Mouse (Mus musculus): ENCODE measurements around the gene Bub3. TPM values are rescaled to one million over a fixed set of nuclear protein-coding genes. Genes with fewer than 3 reads are reported as not detected.

The Bub3 gene
- polyA plus RNA-seq (2012; ENCODE audit: insufficient read depth, insufficient read length, missing spikeins): 80.4 and 88.3 TPM in 2 replicates

DNA sequence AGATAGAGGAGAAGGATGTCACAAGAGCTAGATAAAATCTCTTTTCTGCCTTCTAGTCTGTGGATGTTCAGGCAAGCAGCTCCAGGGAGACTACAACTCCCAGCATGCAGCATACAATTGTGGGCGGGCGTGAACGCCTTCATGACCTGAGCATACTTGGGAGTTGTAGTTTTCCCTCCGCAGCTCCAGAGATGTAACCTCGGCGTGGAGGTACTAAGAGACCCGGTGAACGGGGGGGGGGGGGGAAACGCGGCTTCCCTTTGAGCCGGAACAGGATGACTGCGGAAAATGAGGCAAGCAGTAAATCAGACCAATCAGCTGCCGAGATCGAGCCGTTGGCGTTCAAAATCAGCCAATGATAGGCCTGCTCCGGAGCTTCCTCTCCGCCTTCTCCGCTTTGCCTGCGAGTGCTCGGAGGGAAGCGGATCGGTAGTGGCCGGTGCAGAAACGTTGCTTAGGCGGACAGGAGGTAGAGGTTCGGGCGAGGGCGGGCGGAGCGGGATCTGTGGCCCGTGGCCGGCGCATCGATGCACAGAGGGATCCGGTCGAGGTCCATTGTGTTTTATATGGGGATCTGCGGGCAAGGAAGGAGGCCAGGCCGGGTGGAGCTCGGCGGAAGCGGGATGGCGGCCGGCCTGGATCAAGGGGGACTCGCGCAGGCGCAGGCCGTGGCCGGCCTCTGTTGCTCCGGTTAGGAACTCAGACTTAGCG lies at the start of gene Bub3:
TSS of gene Bub3 (plus strand) at position 237 of the 711 bp plus-strand sequence.
- H3K27ac ChIP-seq (ENCODE audit: insufficient read depth, low read depth, low read length): peak within 1 kb of the TSS; percentile 83
- H3K4me3 ChIP-seq (ENCODE audit: insufficient read depth, low read length): peak within 1 kb of the TSS; percentile 73
- TF ChIP-seq CTCF (IDR thresholded peaks at IDR 0.05; ENCODE audit: low read depth, low read length): no peak
- TF ChIP-seq POLR2A (IDR thresholded peaks at IDR 0.05; ENCODE audit: borderline replicate concordance, low read depth, low read length): no peak
- H3K4me1 ChIP-seq (ENCODE audit: control insufficient read depth, insufficient read depth, low read length): peaks cover 3% of the 10 kb centered on the region

DNA sequence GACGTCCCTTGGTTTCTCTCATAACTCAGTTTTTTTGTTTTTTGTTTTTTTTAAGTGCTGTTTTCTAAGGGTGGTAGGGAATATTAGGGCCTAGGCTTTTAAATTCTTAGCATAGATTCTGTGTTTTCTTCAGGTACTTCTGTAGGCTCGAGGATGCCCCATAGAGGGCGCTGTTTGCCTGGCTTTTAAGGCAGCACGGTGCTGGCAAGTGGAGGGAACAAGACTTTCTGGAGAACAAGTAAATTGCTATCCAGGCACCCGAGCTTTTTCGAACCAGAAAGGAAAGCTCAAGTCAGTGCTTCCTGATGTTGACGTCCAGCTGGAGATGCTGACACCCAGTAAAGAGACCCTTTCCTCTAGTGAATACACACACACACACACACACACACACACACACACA lies 20.0 kb upstream of the Bub3 start:
- peak; percentile 90 for TF ChIP-seq CTCF (IDR thresholded peaks at IDR 0.05; ENCODE audit: low read depth, low read length)
- no peak for TF ChIP-seq POLR2A (IDR thresholded peaks at IDR 0.05; ENCODE audit: borderline replicate concordance, low read depth, low read length)
- Histone ChIP-seq H3K27ac (ENCODE audit: insufficient read depth, low read depth, low read length) (no peak overlapping the region), H3K4me3 (ENCODE audit: insufficient read depth, low read length) (no peak overlapping the region), H3K4me1 (ENCODE audit: control insufficient read depth, insufficient read depth, low read length) (no peaks in the 10 kb centered on the region)

DNA sequence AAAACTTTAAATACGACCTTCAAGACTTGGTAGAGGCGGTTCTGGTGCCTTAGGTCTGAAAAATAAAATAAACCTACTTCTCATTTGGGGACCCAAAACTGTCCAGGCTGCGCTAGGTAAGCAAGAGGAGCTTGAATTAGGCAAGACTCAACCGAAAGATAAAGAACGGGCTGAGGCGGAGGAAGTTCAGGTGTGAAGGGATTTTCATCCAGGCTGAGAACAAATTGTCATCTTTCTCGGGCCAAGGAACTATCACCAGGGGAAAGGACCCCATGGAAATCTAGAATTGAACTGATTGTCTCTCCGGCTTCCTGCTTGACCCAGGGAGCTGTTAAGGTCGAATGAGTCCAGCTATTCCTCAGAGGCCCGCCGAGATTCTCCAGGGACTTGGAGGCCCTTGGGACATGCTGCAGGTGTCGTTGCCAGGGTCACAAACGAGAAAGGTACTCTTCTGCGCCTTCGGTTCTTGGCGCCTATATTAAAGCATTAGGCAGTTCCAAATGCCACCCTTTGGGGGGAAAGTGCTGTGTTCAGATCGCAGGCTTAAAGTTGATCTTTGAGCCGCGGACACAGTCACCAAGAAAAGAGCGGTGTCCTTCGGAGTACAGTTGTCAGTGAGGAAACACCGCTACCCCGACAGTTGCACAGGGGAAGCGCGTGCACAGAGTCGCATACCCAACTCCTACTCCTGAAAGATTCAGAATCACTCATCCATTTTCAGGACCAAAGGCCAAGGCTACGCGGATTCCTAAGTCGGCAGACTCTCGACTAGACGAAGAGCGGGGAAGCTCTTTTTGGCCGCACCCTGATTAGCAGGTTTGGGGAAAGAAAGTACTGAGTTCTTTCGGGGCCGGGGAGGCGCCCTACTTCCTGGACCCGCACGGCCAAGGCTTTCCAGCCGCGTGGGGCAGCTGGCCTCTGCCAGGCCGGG lies 18.6 kb upstream of the Bub3 start:
- Histone ChIP-seq H3K4me3 (ENCODE audit: insufficient read depth, low read length) (no peak overlapping the region), H3K27ac (ENCODE audit: insufficient read depth, low read depth, low read length) (no peak overlapping the region), H3K4me1 (ENCODE audit: control insufficient read depth, insufficient read depth, low read length) (no peaks in the 10 kb centered on the region)
- TF ChIP-seq CTCF (IDR thresholded peaks at IDR 0.05; ENCODE audit: low read depth, low read length) (no peak), POLR2A (IDR thresholded peaks at IDR 0.05; ENCODE audit: borderline replicate concordance, low read depth, low read length) (no peak)

DNA sequence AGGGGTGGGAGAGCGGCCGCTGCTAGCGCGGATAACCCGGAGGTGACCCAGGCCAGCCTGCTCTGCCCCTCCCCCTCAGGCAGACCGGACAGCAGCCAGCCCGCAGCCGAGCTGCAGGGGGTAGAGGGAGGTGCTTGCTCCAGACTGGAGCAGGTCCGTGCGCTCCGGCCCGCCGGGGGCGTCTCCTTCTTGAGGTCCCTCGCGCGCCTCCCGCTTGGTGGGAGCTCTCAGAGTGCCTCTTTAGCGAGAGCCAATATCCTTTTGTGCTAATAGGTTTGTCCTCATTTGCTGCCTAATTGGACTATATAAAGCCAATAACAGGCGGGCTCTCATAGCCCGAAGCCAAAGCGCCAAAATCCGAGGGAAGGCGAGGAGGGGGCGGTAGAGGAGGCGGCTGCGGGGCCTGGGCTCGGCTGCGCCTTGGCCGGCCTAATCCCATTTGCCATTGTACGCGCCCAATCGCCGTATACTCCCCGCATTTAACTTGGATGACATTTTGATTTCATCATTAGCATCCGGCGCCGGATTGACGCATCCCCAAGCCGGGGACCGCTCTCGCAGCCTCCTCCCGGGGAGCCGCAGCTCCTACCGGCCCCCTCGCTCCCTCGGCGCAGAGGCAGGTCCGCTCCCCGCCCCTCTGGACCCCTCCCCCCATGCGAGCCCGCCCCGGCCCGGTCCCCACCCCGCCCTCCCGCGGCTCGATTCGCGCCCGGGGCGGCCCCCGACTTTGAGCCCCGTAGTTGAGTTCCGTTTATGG lies 17.7 kb upstream of the Bub3 start, which contains the start of gene Hmx3:
TSS of gene Hmx3 (plus strand) at position 753 of the 757 bp plus-strand sequence.
- TF ChIP-seq POLR2A (IDR thresholded peaks at IDR 0.05; ENCODE audit: borderline replicate concordance, low read depth, low read length) (no peak), CTCF (IDR thresholded peaks at IDR 0.05; ENCODE audit: low read depth, low read length) (no peak)
- peak within 1 kb of the TSS; percentile 32 for H3K4me3 ChIP-seq (ENCODE audit: insufficient read depth, low read length)
- no peaks in the 10 kb centered on the region for H3K4me1 ChIP-seq (ENCODE audit: control insufficient read depth, insufficient read depth, low read length)
- no peak within 1 kb of the TSS for H3K27ac ChIP-seq (ENCODE audit: insufficient read depth, low read depth, low read length)

DNA sequence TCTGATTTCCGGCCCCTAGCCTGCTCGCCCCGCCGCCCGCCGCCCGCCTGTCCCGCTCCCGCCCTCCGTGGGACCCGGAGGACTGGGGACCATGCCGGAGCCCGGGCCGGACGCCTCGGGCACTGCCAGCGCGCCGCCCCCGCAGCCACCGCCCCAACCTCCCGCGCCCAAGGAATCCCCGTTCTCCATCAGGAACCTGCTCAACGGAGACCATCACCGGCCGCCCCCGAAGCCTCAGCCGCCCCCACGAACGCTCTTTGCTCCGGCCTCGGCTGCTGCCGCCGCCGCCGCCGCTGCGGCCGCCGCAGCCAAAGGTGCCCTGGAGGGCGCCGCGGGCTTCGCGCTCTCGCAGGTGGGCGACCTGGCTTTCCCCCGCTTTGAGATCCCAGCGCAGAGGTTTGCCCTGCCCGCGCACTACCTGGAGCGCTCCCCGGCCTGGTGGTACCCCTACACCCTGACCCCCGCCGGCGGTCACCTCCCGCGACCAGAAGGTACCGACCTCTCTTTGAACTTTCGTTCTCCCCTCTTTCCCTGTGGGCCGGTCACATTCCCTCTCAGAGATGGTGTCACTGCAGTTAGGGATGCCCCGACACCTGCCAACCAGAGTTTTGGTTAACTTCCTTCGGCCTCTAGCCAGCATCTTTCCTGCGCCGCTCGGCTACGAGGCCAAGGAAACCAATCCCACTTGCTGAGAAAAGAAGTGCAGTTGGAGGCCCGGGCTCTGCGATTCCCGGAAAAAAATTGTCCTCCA lies 17.0 kb upstream of the Bub3 start:
- no peaks in the 10 kb centered on the region for H3K4me1 ChIP-seq (ENCODE audit: control insufficient read depth, insufficient read depth, low read length)
- TF ChIP-seq POLR2A (IDR thresholded peaks at IDR 0.05; ENCODE audit: borderline replicate concordance, low read depth, low read length) (no peak), CTCF (IDR thresholded peaks at IDR 0.05; ENCODE audit: low read depth, low read length) (no peak)
- H3K27ac ChIP-seq (ENCODE audit: insufficient read depth, low read depth, low read length): no peak overlapping the region
- H3K4me3 ChIP-seq (ENCODE audit: insufficient read depth, low read length): peak overlapping the region; percentile 32

DNA sequence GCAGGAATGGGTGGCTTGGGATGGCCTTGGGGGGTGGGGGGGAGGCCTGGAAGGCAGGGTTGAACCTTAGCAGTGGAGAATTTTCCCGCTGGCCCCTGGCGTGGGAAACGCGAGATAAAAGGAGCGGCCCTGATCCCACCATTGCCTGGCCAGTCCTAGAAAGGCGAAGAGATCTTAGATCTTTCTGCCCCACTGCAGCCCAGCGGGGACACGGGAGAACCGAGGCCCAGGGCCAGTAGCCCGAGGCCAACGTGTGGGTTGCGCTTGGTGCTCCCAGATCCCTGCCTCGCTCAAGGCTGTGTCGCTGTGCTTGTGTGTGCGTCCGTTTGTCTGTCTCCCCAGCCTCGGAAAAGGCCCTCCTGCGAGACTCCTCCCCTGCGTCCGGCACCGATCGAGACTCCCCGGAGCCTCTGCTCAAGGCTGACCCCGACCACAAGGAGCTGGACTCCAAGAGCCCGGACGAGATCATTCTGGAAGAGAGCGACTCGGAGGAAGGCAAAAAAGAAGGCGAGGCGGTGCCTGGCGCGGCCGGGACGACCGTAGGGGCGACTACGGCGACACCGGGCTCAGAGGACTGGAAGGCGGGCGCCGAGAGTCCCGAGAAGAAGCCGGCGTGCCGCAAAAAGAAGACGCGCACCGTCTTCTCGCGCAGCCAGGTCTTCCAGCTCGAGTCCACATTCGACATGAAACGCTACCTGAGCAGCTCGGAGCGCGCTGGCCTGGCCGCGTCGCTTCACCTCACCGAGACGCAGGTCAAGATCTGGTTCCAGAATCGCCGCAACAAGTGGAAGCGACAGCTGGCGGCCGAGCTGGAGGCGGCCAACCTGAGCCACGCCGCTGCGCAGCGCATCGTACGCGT lies 16.2 kb upstream of the Bub3 start:
- Histone ChIP-seq H3K4me1 (ENCODE audit: control insufficient read depth, insufficient read depth, low read length) (no peaks in the 10 kb centered on the region), H3K4me3 (ENCODE audit: insufficient read depth, low read length) (peak overlapping the region; percentile 20), H3K27ac (ENCODE audit: insufficient read depth, low read depth, low read length) (no peak overlapping the region)
- TF ChIP-seq POLR2A (IDR thresholded peaks at IDR 0.05; ENCODE audit: borderline replicate concordance, low read depth, low read length) (no peak), CTCF (IDR thresholded peaks at IDR 0.05; ENCODE audit: low read depth, low read length) (no peak)

DNA sequence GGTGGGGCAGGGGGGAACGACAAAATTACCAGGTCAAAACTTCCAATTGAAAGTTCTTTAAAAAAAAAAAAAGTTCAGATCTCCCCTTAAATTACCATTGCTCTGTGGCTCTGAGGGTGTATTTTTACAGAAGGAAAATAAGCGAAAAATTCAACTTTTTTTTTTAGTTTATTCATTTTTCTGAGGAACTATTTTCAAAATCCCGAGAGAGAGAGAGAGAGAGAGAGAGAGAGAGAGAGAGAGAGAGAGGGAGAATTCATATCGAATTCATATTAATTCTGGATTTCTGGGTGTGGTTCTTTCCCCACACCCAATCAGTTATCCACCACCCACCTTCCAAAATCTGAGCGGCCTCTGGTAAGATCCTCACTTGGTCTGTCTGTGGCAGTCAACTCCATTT lies 15.2 kb upstream of the Bub3 start:
- Histone ChIP-seq H3K4me1 (ENCODE audit: control insufficient read depth, insufficient read depth, low read length) (no peaks in the 10 kb centered on the region), H3K27ac (ENCODE audit: insufficient read depth, low read depth, low read length) (no peak overlapping the region), H3K4me3 (ENCODE audit: insufficient read depth, low read length) (no peak overlapping the region)
- TF ChIP-seq CTCF (IDR thresholded peaks at IDR 0.05; ENCODE audit: low read depth, low read length): no peak
- TF ChIP-seq POLR2A (IDR thresholded peaks at IDR 0.05; ENCODE audit: borderline replicate concordance, low read depth, low read length): no peak

DNA sequence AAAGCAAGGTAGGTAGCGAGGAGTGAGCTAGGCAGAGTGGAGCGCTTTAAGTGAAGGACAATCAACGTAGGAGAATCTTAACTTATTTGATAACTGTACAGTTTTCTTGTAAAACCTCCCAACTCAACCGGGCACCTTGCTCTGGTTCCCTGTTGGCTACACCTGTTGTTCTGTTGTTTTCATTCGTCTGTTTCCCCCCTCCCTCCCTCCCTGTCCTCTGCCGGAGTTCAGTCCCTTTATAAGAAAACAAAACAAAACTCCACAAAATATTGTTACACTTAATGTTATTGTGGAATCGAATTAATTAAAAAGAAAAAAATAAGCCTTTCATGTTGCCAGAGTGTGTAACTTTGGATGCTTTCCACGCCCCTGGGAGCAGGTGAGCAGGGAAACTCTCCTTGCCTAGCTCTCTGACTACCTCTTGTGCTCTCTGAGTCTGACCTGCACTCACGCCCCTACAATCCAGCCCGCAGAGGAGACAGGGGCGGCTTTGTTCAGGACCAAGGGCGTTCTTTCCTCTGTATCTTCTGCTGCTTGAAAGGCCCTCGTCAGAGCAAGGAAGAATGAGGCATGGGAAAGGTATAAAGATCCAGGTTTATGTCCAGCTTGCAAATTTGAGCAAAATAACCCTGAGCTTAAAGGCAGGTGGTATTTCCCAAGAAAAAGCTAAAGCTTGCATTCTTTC lies 14.2 kb upstream of the Bub3 start:
- Histone ChIP-seq H3K27ac (ENCODE audit: insufficient read depth, low read depth, low read length) (no peak overlapping the region), H3K4me3 (ENCODE audit: insufficient read depth, low read length) (no peak overlapping the region), H3K4me1 (ENCODE audit: control insufficient read depth, insufficient read depth, low read length) (no peaks in the 10 kb centered on the region)
- TF ChIP-seq POLR2A (IDR thresholded peaks at IDR 0.05; ENCODE audit: borderline replicate concordance, low read depth, low read length): no peak
- no peak for TF ChIP-seq CTCF (IDR thresholded peaks at IDR 0.05; ENCODE audit: low read depth, low read length)

Data from bone marrow macrophage, adult 2 months (primary cell).